Mouse (Mus musculus): ENCODE results near the gene Mta3. TPM values are rescaled to one million over a fixed set of nuclear protein-coding genes. Genes with fewer than 3 reads are reported as not detected.

The Mta3 gene
- total and polyA plus RNA-seq, 3 experiments: 31.1 to 67.6 (median 39.2) TPM

- no peaks in the 10 kb centered on the region for H3K27me3 ChIP-seq (replicated peaks)
- H3K9ac ChIP-seq (ENCODE audit: insufficient read depth, low read depth): no peak overlapping the region
- peaks cover 31 to 74% of the 10 kb centered on the region in 2 experiments for H3K4me1 ChIP-seq (ENCODE audit: control insufficient read depth in 1 of 2, insufficient read depth in 2 of 2)
- dilution Hi-C loops (cut with MboI; ENCODE audit: extremely low pct_ligation_motif_present, extremely low pct_unique_long_range_greater_than_20kb, low sequenced_read_pairs) (no loop called here), in situ Hi-C loops (cut with MboI; ENCODE audit: low pct_ligation_motif_present, low pct_unique_long_range_greater_than_20kb, low sequenced_read_pairs) (no loop called here)
- H3K79me2 ChIP-seq (replicated peaks; ENCODE audit: control insufficient read depth, extremely low read depth, insufficient read depth, poor library complexity, severe bottlenecking): no peaks in the 10 kb centered on the region; the same call in 1 of the 2 replicates
- no peak overlapping the region for H3K4me2 ChIP-seq (ENCODE audit: insufficient read depth, low read depth, poor library complexity, severe bottlenecking)
- no peaks in the 10 kb centered on the region for H3K9me3 ChIP-seq (replicated peaks; ENCODE audit: low read length)
- peak; percentile 28; the same call in 1 of the 2 replicates for TF ChIP-seq MYC (IDR thresholded peaks at IDR 0.05; ENCODE audit: low read depth, low read length)
- peak; percentile 56; the same call in 1 of the 2 replicates for TF ChIP-seq MAZ (IDR thresholded peaks at IDR 0.05; ENCODE audit: low read depth, low read length)
- no peak for TF ChIP-seq PAX5 (IDR thresholded peaks at IDR 0.05; ENCODE audit: low read length)
- TF ChIP-seq TCF12 (IDR thresholded peaks at IDR 0.05; ENCODE audit: low read depth, low read length): peak; percentile 30; the same call in 1 of the 2 replicates
- peak; percentile 17; the same call in 1 of the 2 replicates for TF ChIP-seq BHLHE40 (IDR thresholded peaks at IDR 0.05; ENCODE audit: low read depth, low read length)
- TF ChIP-seq SIN3A (IDR thresholded peaks at IDR 0.05; ENCODE audit: low read length): 0 out of 2 replicates have a peak, but pooled peaks have one; percentile 17
- TF ChIP-seq IRF4 (IDR thresholded peaks at IDR 0.05; ENCODE audit: low read depth, low read length): 0 out of 2 replicates have a peak, but pooled peaks have one; percentile 34
- no peak for TF ChIP-seq EP300 (IDR thresholded peaks at IDR 0.05; ENCODE audit: low read length)
- TF ChIP-seq ZKSCAN1 (IDR thresholded peaks at IDR 0.05; ENCODE audit: borderline replicate concordance, low read depth, low read length): no peak
- TF ChIP-seq ELF1 (IDR thresholded peaks at IDR 0.05; ENCODE audit: low read depth, low read length): peak; percentile 26; the same call in 1 of the 2 replicates
- DNase-seq (ENCODE audit: extremely low read depth): peak; percentile 89
- H3K27ac ChIP-seq (ENCODE audit: insufficient read depth, low read depth): peak overlapping the region; percentile 23; the same call in 1 of the 2 replicates
- peaks cover 0 to 22% of the 10 kb centered on the region in 2 experiments for H3K36me3 ChIP-seq (replicated peaks in 1 of 2; ENCODE audit: control insufficient read depth in 1 of 2, insufficient read depth in 1 of 2, low read length in 1 of 2)
- H3K4me3 ChIP-seq (replicated peaks in 1 of 3; ENCODE audit: low read depth in 2 of 3, low read length in 2 of 3, poor library complexity in 1 of 3): no peak overlapping the region
Observed at GRCm38 (mm10) chr17:83848482-83848881, 142.5 kb downstream of the Mta3 start.

- H3K4me3 ChIP-seq (replicated peaks in 1 of 3; ENCODE audit: low read depth in 2 of 3, low read length in 2 of 3, poor library complexity in 1 of 3): no peak overlapping the region
- TF ChIP-seq MXI1 (IDR thresholded peaks at IDR 0.05; ENCODE audit: low read depth, low read length) (no peak), ETS1 (conservative IDR thresholded peaks at IDR 0.05; ENCODE audit: low read depth, low read length) (no peak), NELFE (IDR thresholded peaks at IDR 0.05; ENCODE audit: low read depth, low read length) (no peak), ZKSCAN1 (IDR thresholded peaks at IDR 0.05; ENCODE audit: borderline replicate concordance, low read depth, low read length) (no peak), MYC (IDR thresholded peaks at IDR 0.05; ENCODE audit: low read depth, low read length) (no peak), ZNF384 (IDR thresholded peaks at IDR 0.05; ENCODE audit: low read depth, low read length) (no peak), KAT2A (IDR thresholded peaks at IDR 0.05; ENCODE audit: insufficient replicate concordance, low read length) (no peak), CHD1 (IDR thresholded peaks at IDR 0.05; ENCODE audit: low read depth, low read length) (no peak), MAX (IDR thresholded peaks at IDR 0.05; ENCODE audit: low read length) (no peak), TBP (conservative IDR thresholded peaks at IDR 0.05; ENCODE audit: low read depth, low read length) (no peak), SIN3A (IDR thresholded peaks at IDR 0.05; ENCODE audit: low read length) (no peak), UBTF (IDR thresholded peaks at IDR 0.05; ENCODE audit: low read depth, low read length) (no peak)
- dilution Hi-C loops (cut with MboI; ENCODE audit: extremely low pct_ligation_motif_present, extremely low pct_unique_long_range_greater_than_20kb, low sequenced_read_pairs): no loop called here
- H3K27ac ChIP-seq (ENCODE audit: insufficient read depth, low read depth): peak overlapping the region; percentile 23
- H3K36me3 ChIP-seq (replicated peaks in 1 of 2; ENCODE audit: control insufficient read depth in 1 of 2, insufficient read depth in 1 of 2, low read length in 1 of 2): peaks cover 0 to 18% of the 10 kb centered on the region in 2 experiments
- H3K4me1 ChIP-seq (ENCODE audit: control insufficient read depth in 1 of 2, insufficient read depth in 2 of 2): peaks cover 31 to 73% of the 10 kb centered on the region in 2 experiments
- H3K9me3 ChIP-seq (replicated peaks; ENCODE audit: low read length): no peaks in the 10 kb centered on the region
- no peak for DNase-seq (ENCODE audit: extremely low read depth)
- no peaks in the 10 kb centered on the region for H3K27me3 ChIP-seq (replicated peaks)
- no peak overlapping the region for H3K4me2 ChIP-seq (ENCODE audit: insufficient read depth, low read depth, poor library complexity, severe bottlenecking)
- no peaks in the 10 kb centered on the region; the same call in 1 of the 2 replicates for H3K79me2 ChIP-seq (replicated peaks; ENCODE audit: control insufficient read depth, extremely low read depth, insufficient read depth, poor library complexity, severe bottlenecking)
- in situ Hi-C loops (cut with MboI; ENCODE audit: low pct_ligation_motif_present, low pct_unique_long_range_greater_than_20kb, low sequenced_read_pairs): no loop called here
- no peak overlapping the region for H3K9ac ChIP-seq (ENCODE audit: insufficient read depth, low read depth)
Observed at GRCm38 (mm10) chr17:83849081-83849675, 143.2 kb downstream of the Mta3 start.
